Mouse (Mus musculus): ENCODE measurements around the gene Ppbp. TPM values are rescaled to one million over a fixed set of nuclear protein-coding genes. Genes with fewer than 3 reads are reported as not detected.
"Not testable (repeated sequence)": the region's sequence is repeated elsewhere in the genome, so short reads cannot be mapped to it uniquely, and the experiment has no call there.

The Ppbp gene
- polyA plus RNA-seq, 1 experiment, result 0.22 TPM

DNA sequence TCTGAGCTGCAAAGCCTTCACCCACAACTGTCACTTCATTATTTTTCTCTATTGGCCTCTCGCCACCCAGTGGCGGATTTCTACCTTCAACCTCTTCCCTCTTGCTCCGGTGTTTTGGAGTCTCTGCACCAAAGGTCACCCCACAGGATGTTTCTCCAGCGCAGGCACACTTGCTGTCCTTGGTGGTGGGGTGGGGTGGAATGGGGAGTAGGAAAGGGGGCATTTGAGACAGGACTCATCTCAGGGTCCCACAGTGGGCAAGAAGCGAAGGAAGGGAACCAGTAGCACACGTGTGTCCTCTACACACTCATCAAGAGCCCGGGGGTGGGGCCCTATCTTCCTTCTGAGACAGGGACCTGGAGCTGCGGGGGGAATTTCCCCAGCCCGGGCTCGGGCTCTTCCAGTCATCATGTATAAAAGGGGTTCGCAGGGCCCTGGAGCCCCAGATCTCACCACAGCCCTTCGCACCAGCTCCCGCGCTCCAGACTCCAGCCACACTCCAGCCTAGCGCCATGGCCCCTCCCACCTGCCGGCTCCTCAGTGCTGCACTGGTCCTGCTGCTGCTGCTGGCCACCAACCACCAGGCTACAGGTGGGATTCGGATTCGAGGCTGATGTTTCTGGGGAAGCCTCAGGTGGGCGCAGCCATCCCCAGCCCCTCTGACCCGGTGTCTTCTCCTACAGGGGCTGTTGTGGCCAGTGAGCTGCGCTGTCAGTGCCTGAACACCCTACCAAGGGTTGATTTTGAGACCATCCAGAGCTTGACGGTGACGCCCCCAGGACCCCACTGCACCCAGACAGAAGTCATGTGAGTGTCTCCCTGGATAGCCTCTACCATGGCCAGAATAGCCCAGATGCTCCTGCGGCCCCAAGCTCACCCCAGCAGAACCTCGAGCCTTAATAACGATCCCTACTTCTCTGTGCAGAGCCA is 17.6 kb downstream of the Ppbp start, which contains the start of gene Cxcl3:
Gene Cxcl3 (plus strand): TSS at position 445 of the 930 bp plus-strand sequence.
- DNase-seq (ENCODE audit: extremely low spot score in 1 of 2, low spot score in 1 of 2), result peak in 1 of 2 experiments; percentile 9

DNA sequence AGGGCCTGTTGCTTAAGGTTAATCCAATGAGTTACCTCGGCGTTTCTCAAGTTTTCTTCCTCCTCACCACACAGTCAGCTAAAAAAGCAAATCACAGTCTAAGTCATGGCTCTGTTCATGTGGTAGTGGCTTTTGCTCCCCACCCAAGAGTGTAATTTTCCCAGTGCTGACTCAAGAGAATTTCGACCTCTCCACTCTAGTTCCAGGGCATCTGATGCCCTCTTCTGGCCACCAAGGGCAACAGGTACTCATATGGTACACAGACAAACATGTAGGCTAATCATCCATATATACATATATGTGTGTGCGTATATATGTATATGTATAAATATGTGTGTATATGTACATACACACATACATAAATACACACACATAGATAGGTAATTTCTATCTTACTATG is 19.8 kb downstream of the Ppbp start:
- DNase-seq (ENCODE audit: extremely low spot score in 1 of 2, low spot score in 1 of 2), result no peak

DNA sequence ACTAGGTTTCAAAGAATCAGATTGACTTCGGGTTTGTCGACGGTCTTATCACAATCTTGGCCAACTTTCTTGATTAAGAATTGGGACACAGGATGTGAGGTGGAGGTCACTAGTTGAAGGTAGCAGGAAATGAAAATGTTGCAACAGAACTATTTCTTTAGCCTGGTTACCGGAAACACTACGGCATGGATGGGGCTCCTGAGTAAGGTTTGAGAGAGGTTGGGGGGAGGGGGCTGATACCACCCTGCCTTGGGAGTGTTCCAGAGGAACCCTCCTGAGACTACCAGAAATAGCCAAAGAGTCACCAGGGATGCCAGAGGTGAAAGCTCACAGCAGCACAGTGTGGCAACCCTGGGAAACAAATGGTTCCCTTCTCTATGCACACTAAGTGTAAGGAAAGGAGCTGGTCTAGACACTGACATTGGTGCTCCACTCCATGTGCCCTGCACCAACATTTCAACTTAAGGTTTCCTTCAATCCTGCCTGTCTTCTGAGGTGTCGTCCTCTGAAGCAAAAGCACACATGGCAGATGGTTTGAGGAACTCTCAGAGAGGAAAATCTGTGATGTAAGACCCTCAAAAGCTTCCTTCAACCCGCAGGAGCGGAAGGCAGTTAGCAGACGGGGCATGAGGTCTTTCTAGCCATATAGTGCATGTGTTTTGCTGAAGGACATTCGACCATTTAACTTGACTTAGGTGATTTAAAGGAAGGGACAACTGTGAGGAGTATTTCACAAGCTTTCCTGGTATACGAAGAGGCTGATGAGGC is 21.2 kb downstream of the Ppbp start:
- no peak for DNase-seq (ENCODE audit: extremely low spot score in 1 of 2, low spot score in 1 of 2)

DNA sequence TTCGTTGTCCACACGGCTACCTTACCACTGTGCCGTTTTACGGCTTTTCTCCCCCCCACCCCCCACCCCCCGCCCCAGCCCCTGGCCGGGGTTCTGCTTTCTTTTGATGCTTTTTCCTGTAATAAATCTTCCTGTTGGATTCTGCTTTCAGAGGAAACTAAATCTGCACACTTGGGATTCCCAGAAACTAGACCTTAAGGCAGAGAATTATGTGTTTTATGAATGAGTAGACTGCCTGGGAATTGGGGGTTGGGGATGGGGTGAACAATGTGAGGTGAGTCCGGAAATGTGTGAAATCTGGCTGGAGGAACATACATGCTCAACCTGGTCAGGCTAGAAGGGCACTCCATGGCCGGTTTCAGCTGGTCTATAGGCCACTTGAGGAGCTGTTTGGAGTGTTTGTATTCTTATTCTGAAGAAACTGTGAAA is 21.8 kb downstream of the Ppbp start:
- no peak for DNase-seq (ENCODE audit: extremely low spot score in 1 of 2, low spot score in 1 of 2)

DNA sequence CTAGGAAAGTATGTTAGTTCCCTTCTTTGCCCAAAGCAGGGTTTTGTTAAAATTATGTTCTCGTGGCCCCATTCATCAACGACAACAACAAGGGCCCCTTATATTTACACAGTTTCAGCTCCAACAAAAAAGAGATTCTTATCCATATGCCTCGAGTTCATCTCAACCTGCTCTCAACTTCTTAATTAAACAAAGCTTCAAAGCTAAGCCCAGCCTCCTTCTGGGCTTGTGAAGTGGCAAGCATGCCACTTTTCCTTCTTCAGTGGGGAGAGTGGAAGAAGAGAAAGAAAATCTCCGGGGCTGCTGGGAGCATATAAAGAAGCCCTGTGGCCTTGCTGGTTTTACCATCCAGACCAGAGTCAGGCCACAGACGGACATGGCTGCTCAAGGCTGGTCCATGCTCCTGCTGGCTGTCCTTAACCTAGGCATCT is 25.9 kb downstream of the Ppbp start, which contains the start of gene Cxcl15:
Gene Cxcl15 (plus strand): TSS at position 340 of the 431 bp plus-strand sequence.
- no peak for DNase-seq (ENCODE audit: extremely low spot score in 1 of 2, low spot score in 1 of 2)

DNA sequence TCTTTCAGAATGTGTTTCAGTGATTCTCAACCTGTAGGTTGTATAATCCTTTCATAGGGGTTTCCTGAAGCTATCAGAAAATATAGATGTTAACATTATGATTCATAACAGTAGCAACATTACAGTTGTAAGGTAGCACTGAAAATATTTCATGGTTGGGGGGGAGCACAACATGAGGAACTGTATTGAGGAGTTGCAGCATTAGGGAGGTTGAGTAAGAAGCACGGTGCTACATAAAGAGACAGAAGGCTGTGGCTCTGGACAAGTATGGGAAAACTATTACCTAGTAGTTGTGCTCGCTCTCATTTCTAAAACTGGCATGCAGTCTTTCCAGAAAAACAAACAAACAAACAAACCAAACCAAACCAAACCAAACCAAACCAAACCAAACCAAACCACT is 27.1 kb downstream of the Ppbp start:
- not testable (repeated sequence) for DNase-seq (ENCODE audit: extremely low spot score in 1 of 2, low spot score in 1 of 2)

DNA sequence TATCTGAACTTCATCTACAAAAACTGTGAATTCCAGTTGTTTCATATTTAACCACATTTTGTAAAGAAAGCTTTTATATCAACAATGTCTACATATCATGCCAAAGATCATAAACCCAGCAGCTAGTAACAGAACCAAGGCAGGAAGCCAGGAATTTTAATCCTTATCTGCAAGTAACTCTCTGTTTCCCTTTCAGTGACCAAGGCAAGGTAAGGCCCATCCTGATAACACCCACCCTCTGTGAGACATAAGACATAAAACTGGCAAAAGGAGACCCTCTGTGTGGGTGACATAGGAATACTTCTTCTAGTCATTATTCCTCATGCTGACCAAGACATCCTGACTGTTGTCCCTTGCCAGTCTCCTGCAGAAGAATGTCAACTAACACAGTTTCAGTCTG is 36.3 kb downstream of the Ppbp start:
- no peak for DNase-seq (ENCODE audit: extremely low spot score in 1 of 2, low spot score in 1 of 2)

DNA sequence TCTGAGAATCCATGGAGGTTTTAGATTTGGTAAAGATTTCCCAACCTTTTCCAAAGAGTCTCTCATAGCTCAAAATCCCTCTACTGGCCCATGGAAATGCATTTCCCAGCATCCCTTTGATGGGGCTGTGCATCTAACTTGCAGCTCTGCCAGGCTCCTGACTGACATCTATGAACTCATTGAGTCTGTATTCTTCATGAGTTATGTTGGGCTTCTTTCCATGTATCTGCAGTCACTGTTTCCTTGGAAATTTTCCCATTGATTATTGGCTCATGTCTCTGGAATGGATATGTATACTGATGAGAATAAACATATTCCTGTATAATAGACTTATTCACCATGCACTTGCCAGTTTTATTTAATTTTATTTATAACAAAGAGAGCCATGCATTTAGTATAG is 37.7 kb downstream of the Ppbp start:
- DNase-seq (ENCODE audit: extremely low spot score in 1 of 2, low spot score in 1 of 2), result no peak

DNA sequence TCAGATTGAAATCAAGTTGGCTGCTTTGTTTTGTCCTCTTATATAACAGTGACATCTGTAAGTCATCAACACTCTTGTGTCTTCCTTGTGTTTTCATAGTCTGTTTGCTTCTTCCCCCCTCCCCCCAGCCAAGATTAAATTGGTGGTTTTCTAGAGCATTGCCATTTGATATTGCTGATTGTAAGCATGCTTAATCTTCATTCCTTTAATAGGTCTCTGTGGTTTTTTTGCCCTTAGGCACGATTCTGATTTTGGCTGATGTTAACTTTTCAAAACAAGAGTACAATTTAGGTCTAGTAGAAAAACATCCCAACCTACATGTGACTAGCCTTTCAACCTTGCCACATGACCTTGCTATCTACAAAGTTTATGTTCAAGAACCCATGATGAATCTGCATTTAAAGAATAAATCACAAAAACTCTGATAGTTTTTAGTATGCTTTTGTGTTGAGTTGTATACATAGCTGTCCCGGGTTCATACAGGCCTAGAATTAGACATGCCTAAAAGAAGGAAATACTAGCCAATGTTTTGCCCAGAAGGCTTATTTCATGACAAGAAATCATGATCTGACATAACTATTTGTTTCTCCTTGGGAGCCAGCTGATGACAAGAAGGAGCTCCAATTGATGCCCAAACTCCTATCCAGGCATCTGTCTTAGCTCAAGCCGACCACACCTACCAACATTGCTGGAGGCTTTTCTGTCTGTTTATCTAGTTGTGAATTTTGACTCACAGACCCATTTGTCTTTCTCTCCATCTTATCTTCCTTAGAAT is 39.0 kb downstream of the Ppbp start:
- no peak for DNase-seq (ENCODE audit: extremely low spot score in 1 of 2, low spot score in 1 of 2)

Other genes with a start within 250 kb of the Ppbp start
- gene Afm, start 249.6 kb upstream of the Ppbp start, polyA plus RNA-seq (2012; rRNA removed), result not detected in 2 replicates
- 0.04 and 0.10 TPM in 2 replicates for gene 5830473C10Rik, start 207.4 kb upstream of the Ppbp start, polyA plus RNA-seq (2012; rRNA removed)
- 0.32 and 0.34 TPM in 2 replicates for gene Rassf6, start 127.9 kb upstream of the Ppbp start, polyA plus RNA-seq (2012; rRNA removed)
- gene Cxcl5, start 9.2 kb upstream of the Ppbp start, polyA plus RNA-seq (2012; rRNA removed), result 1.5 and 1.6 TPM in 2 replicates
- 5.0 and 5.2 TPM in 2 replicates for gene Pf4, start 3.9 kb downstream of the Ppbp start, polyA plus RNA-seq (2012; rRNA removed)
- not detected in 2 replicates for gene Cxcl3, start 17.6 kb downstream of the Ppbp start, polyA plus RNA-seq (2012; rRNA removed)
- gene Cxcl15, start 26.0 kb downstream of the Ppbp start, polyA plus RNA-seq (2012; rRNA removed), result not detected in 2 replicates
- 0.32 and 0.46 TPM in 2 replicates for gene Cxcl1, start 122.7 kb downstream of the Ppbp start, polyA plus RNA-seq (2012; rRNA removed)
- gene Cxcl2, start 135.4 kb downstream of the Ppbp start, polyA plus RNA-seq (2012; rRNA removed), result 0.08 TPM in 1 of 2 replicates, not detected in the other
- 19.0 and 23.6 TPM in 2 replicates for gene Mthfd2l, start 162.6 kb downstream of the Ppbp start, polyA plus RNA-seq (2012; rRNA removed)